Mouse (Mus musculus) stomach, postnatal 0 days (tissue): ENCODE results near the gene Sec63.

Source experiments
- CTCF ChIP-seq: IDR thresholded peaks from 2 replicates; pipeline ENCODE4 v1.5.1; 2016; ENCODE audit warnings: antibody characterized with exemption, low read depth, mild to moderate bottlenecking, moderate library complexity
- EP300 ChIP-seq: optimal IDR thresholded peaks from 2 replicates; pipeline ENCODE3; 2016; ENCODE audit warnings: antibody characterized with exemption

GRCm38 (mm10) chr10:42879269-42879681 lies 118.0 kb downstream of the Sec63 start:
- TF ChIP-seq CTCF (no peak), EP300 (no peak)
